Mouse (Mus musculus) heart, postnatal 4 days (tissue): Measurements from ENCODE around the gene Pigs. TPM values are rescaled to one million over a fixed set of nuclear protein-coding genes. Genes with fewer than 3 reads are reported as not detected.

Experiments
- DNase-seq: peaks from one replicate; pipeline ENCODE4 v3.0.0; 2021
- total RNA-seq, 2 experiments: library from RNA; stranded (reverse); gene quantifications; 2 replicates each; pipeline ENCODE4 v1.2.3; 2021

The Pigs gene
- total RNA-seq, 2 experiments from 2014 or later = 27.0 to 27.2 TPM

- DNase-seq = no peak
Measured at GRCm38 (mm10) chr11:78337040-78337439, 8.8 kb downstream of the Pigs start.

- no peak for DNase-seq
Measured at GRCm38 (mm10) chr11:78341702-78342101, 13.5 kb downstream of the Pigs start.

- DNase-seq = peak; percentile 82
Measured at GRCm38 (mm10) chr11:78343381-78344327, 15.4 kb downstream of the Pigs start, which contains the start of gene Unc119. TSS of gene Unc119 (plus strand) at chr11:78343482.

- DNase-seq = no peak
Measured at GRCm38 (mm10) chr11:78344328-78344889, 16.2 kb downstream of the Pigs start.

- DNase-seq = peak; percentile 76
Measured at GRCm38 (mm10) chr11:78344890-78345715, 16.9 kb downstream of the Pigs start.

GRCm38 (mm10) chr11:78345801-78346200 lies 17.6 kb downstream of the Pigs start:
- no peak for DNase-seq

GRCm38 (mm10) chr11:78346326-78347069 lies 18.3 kb downstream of the Pigs start:
- no peak for DNase-seq

- DNase-seq = peak; percentile 83
Measured at GRCm38 (mm10) chr11:78347070-78347754, 19.0 kb downstream of the Pigs start.

- no peak for DNase-seq
Measured at GRCm38 (mm10) chr11:78347908-78348307, 19.7 kb downstream of the Pigs start.

- DNase-seq = no peak
Measured at GRCm38 (mm10) chr11:78348474-78348873, 20.3 kb downstream of the Pigs start.

- DNase-seq = no peak
Measured at GRCm38 (mm10) chr11:78349441-78350358, 21.5 kb downstream of the Pigs start.

- DNase-seq = no peak
Measured at GRCm38 (mm10) chr11:78353081-78353480, 24.9 kb downstream of the Pigs start.

- no peak for DNase-seq
Measured at GRCm38 (mm10) chr11:78354905-78355304, 26.7 kb downstream of the Pigs start.

- DNase-seq = peak; percentile 71
Measured at GRCm38 (mm10) chr11:78355471-78356238, 27.4 kb downstream of the Pigs start.

- DNase-seq = no peak
Measured at GRCm38 (mm10) chr11:78358330-78359007, 30.3 kb downstream of the Pigs start.

- peak; percentile 81 for DNase-seq
Measured at GRCm38 (mm10) chr11:78360125-78360788, 32.0 kb downstream of the Pigs start.

- no peak for DNase-seq
Measured at GRCm38 (mm10) chr11:78360789-78361131, 32.5 kb downstream of the Pigs start.

- DNase-seq = no peak
Measured at GRCm38 (mm10) chr11:78363309-78364007, 35.2 kb downstream of the Pigs start.
